Mouse (Mus musculus): ENCODE measurements at regions not wholly inside any gene's neighbourhood (a gene's known extent, or its start where the extent isn't known, plus 50 kb on each side); places are given as distances from the start of the nearest gene placed in this dataset.

GRCm38 (mm10) chr12:33580809-33581208, 151.4 kb downstream of the Twistnb start:
- Histone ChIP-seq H3K4me2 (ENCODE audit: low read depth, low read length, severe bottlenecking) (no peak overlapping the region), H3K9me3 (ENCODE audit: control insufficient read depth, low read length) (no peaks in the 10 kb centered on the region), H3K27ac (ENCODE audit: low read depth, low read length) (no peak overlapping the region), H3K4me3 (ENCODE audit: low read depth, low read length) (no peak overlapping the region), H3K9ac (ENCODE audit: low read length) (no peak overlapping the region), H3K36me3 (ENCODE audit: control insufficient read depth, insufficient read depth, low read length) (no peaks in the 10 kb centered on the region), H3K27me3 (ENCODE audit: control insufficient read depth, insufficient read depth, low read length) (no peaks in the 10 kb centered on the region), H3K4me1 (replicated peaks; ENCODE audit: control insufficient read depth, insufficient read depth, low read length) (no peaks in the 10 kb centered on the region)
- DNase-seq (ENCODE audit: low spot score): no peak
- 75% methylated on average over 2 of the region's 2 CpGs for WGBS
- 0 out of 2 replicates have a peak, but pooled peaks have one; percentile 30 for ATAC-seq (replicated peaks; ENCODE audit: low FRiP score)

- WGBS: 76% methylated on average over 5 of the region's 5 CpGs
- Histone ChIP-seq H3K27ac (ENCODE audit: low read depth, low read length) (no peak overlapping the region), H3K4me3 (ENCODE audit: low read depth, low read length) (no peak overlapping the region), H3K36me3 (ENCODE audit: control insufficient read depth, insufficient read depth, low read length) (no peaks in the 10 kb centered on the region), H3K4me2 (ENCODE audit: low read depth, low read length, severe bottlenecking) (no peak overlapping the region), H3K9ac (ENCODE audit: low read length) (no peak overlapping the region), H3K4me1 (replicated peaks; ENCODE audit: control insufficient read depth, insufficient read depth, low read length) (peaks cover 4% of the 10 kb centered on the region; the same call in 1 of the 2 replicates), H3K27me3 (ENCODE audit: control insufficient read depth, insufficient read depth, low read length) (no peaks in the 10 kb centered on the region), H3K9me3 (ENCODE audit: control insufficient read depth, low read length) (no peaks in the 10 kb centered on the region)
- DNase-seq (ENCODE audit: low spot score) (no peak), ATAC-seq (replicated peaks; ENCODE audit: low FRiP score) (no peak)
These were observed 161.6 kb downstream of the Twistnb start for GRCm38 (mm10) chr12:33591031-33591430.

- Histone ChIP-seq H3K4me3 (ENCODE audit: low read depth, low read length) (no peak overlapping the region), H3K27me3 (ENCODE audit: control insufficient read depth, insufficient read depth, low read length) (no peaks in the 10 kb centered on the region), H3K27ac (ENCODE audit: low read depth, low read length) (no peak overlapping the region), H3K36me3 (ENCODE audit: control insufficient read depth, insufficient read depth, low read length) (no peaks in the 10 kb centered on the region), H3K9ac (ENCODE audit: low read length) (no peak overlapping the region), H3K4me2 (ENCODE audit: low read depth, low read length, severe bottlenecking) (no peak overlapping the region), H3K4me1 (replicated peaks; ENCODE audit: control insufficient read depth, insufficient read depth, low read length) (peaks cover 4% of the 10 kb centered on the region; the same call in 1 of the 2 replicates), H3K9me3 (ENCODE audit: control insufficient read depth, low read length) (no peaks in the 10 kb centered on the region)
- no peak for ATAC-seq (replicated peaks; ENCODE audit: low FRiP score)
- no peak for DNase-seq (ENCODE audit: low spot score)
- WGBS: 53% methylated on average over 6 of the region's 6 CpGs
These were observed 163.0 kb downstream of the Twistnb start for GRCm38 (mm10) chr12:33592431-33592911.

GRCm38 (mm10) chr12:33592938-33593337, 163.5 kb downstream of the Twistnb start:
- Histone ChIP-seq H3K27me3 (ENCODE audit: control insufficient read depth, insufficient read depth, low read length) (no peaks in the 10 kb centered on the region), H3K36me3 (ENCODE audit: control insufficient read depth, insufficient read depth, low read length) (no peaks in the 10 kb centered on the region), H3K9ac (ENCODE audit: low read length) (no peak overlapping the region), H3K9me3 (ENCODE audit: control insufficient read depth, low read length) (no peaks in the 10 kb centered on the region), H3K27ac (ENCODE audit: low read depth, low read length) (no peak overlapping the region), H3K4me2 (ENCODE audit: low read depth, low read length, severe bottlenecking) (no peak overlapping the region), H3K4me3 (ENCODE audit: low read depth, low read length) (no peak overlapping the region), H3K4me1 (replicated peaks; ENCODE audit: control insufficient read depth, insufficient read depth, low read length) (peaks cover 4% of the 10 kb centered on the region; the same call in 1 of the 2 replicates)
- ATAC-seq (replicated peaks; ENCODE audit: low FRiP score) (0 out of 2 replicates have a peak, but pooled peaks have one; percentile 36), DNase-seq (ENCODE audit: low spot score) (peak; percentile 56)
- 63% methylated on average over 17 of the region's 17 CpGs for WGBS

DNA sequence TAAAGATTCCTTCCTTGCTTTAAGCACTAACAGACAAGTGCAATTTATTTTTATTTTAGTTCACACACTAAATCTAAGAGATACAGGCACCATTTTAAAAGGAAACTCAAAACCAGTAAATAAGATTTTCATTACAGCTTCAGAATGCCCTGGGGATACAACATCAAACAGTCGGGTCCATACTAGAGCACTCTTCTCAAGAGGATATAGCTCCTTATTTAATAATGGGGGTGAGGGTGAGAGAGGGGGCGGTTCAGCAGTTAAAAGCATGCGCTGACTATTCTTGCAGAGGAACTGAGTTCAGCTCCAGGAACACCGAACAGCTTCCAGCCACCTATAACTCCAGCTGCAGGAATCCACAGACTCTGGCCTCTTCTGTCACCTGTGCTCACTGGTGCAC, 164.2 kb downstream of the Twistnb start:
- no peak for ATAC-seq (replicated peaks; ENCODE audit: low FRiP score)
- H3K4me1 ChIP-seq (replicated peaks; ENCODE audit: control insufficient read depth, insufficient read depth, low read length): peaks cover 4% of the 10 kb centered on the region; the same call in 1 of the 2 replicates
- H3K9ac ChIP-seq (ENCODE audit: low read length): no peak overlapping the region
- 76% methylated on average over 4 of the region's 4 CpGs for WGBS
- no peak overlapping the region for H3K4me3 ChIP-seq (ENCODE audit: low read depth, low read length)
- H3K27ac ChIP-seq (ENCODE audit: low read depth, low read length): no peak overlapping the region
- no peaks in the 10 kb centered on the region for H3K27me3 ChIP-seq (ENCODE audit: control insufficient read depth, insufficient read depth, low read length)
- H3K36me3 ChIP-seq (ENCODE audit: control insufficient read depth, insufficient read depth, low read length): no peaks in the 10 kb centered on the region
- no peaks in the 10 kb centered on the region for H3K9me3 ChIP-seq (ENCODE audit: control insufficient read depth, low read length)
- DNase-seq (ENCODE audit: low spot score): no peak
- no peak overlapping the region for H3K4me2 ChIP-seq (ENCODE audit: low read depth, low read length, severe bottlenecking)

- no peak for DNase-seq (ENCODE audit: low spot score)
- H3K4me3 ChIP-seq (ENCODE audit: low read depth, low read length): no peak overlapping the region
- no peak for ATAC-seq (replicated peaks; ENCODE audit: low FRiP score)
- no peaks in the 10 kb centered on the region for H3K27me3 ChIP-seq (ENCODE audit: control insufficient read depth, insufficient read depth, low read length)
- no peak overlapping the region for H3K27ac ChIP-seq (ENCODE audit: low read depth, low read length)
- no peak overlapping the region for H3K9ac ChIP-seq (ENCODE audit: low read length)
- H3K4me2 ChIP-seq (ENCODE audit: low read depth, low read length, severe bottlenecking): no peak overlapping the region
- H3K36me3 ChIP-seq (ENCODE audit: control insufficient read depth, insufficient read depth, low read length): no peaks in the 10 kb centered on the region
- H3K4me1 ChIP-seq (replicated peaks; ENCODE audit: control insufficient read depth, insufficient read depth, low read length): no peaks in the 10 kb centered on the region
- 63% methylated on average over 4 of the region's 4 CpGs for WGBS
- no peaks in the 10 kb centered on the region for H3K9me3 ChIP-seq (ENCODE audit: control insufficient read depth, low read length)
These were observed 176.0 kb downstream of the Twistnb start for GRCm38 (mm10) chr12:33605393-33605792.

GRCm38 (mm10) chr12:33607811-33608602, 178.6 kb downstream of the Twistnb start:
- 73% methylated on average over 7 of the region's 7 CpGs for WGBS
- Histone ChIP-seq H3K27ac (ENCODE audit: low read depth, low read length) (no peak overlapping the region), H3K27me3 (ENCODE audit: control insufficient read depth, insufficient read depth, low read length) (no peaks in the 10 kb centered on the region), H3K4me2 (ENCODE audit: low read depth, low read length, severe bottlenecking) (no peak overlapping the region), H3K9ac (ENCODE audit: low read length) (no peak overlapping the region), H3K9me3 (ENCODE audit: control insufficient read depth, low read length) (no peaks in the 10 kb centered on the region), H3K4me3 (ENCODE audit: low read depth, low read length) (no peak overlapping the region), H3K4me1 (replicated peaks; ENCODE audit: control insufficient read depth, insufficient read depth, low read length) (no peaks in the 10 kb centered on the region), H3K36me3 (ENCODE audit: control insufficient read depth, insufficient read depth, low read length) (no peaks in the 10 kb centered on the region)
- DNase-seq (ENCODE audit: low spot score) (no peak), ATAC-seq (replicated peaks; ENCODE audit: low FRiP score) (no peak)

DNA sequence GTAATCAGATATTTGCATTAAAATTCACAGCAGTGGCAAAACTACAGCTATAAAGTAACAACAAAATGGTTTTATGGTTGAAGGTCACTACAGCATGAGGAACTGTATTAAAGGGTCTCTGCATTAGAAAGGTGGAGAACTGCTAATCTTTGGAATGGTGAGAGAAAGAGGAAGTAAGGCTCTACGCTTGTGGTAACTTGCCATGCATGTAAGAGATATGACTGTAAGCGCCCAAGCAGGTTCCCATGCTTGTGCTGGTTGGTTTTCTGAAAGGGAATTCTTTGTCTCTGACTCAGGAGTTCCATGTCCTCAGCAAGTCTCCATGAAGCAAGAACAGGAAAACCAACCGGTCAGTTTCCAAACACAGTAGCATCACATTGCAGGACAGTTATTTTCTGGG, 182.9 kb downstream of the Twistnb start:
- Histone ChIP-seq H3K27me3 (ENCODE audit: control insufficient read depth, insufficient read depth, low read length) (no peaks in the 10 kb centered on the region), H3K27ac (ENCODE audit: low read depth, low read length) (no peak overlapping the region), H3K9me3 (ENCODE audit: control insufficient read depth, low read length) (no peaks in the 10 kb centered on the region), H3K36me3 (ENCODE audit: control insufficient read depth, insufficient read depth, low read length) (no peaks in the 10 kb centered on the region), H3K4me2 (ENCODE audit: low read depth, low read length, severe bottlenecking) (no peak overlapping the region), H3K4me3 (ENCODE audit: low read depth, low read length) (no peak overlapping the region), H3K9ac (ENCODE audit: low read length) (no peak overlapping the region), H3K4me1 (replicated peaks; ENCODE audit: control insufficient read depth, insufficient read depth, low read length) (no peaks in the 10 kb centered on the region)
- DNase-seq (ENCODE audit: low spot score): no peak
- no peak for ATAC-seq (replicated peaks; ENCODE audit: low FRiP score)
- 73% methylated on average over 3 of the region's 3 CpGs for WGBS

DNA sequence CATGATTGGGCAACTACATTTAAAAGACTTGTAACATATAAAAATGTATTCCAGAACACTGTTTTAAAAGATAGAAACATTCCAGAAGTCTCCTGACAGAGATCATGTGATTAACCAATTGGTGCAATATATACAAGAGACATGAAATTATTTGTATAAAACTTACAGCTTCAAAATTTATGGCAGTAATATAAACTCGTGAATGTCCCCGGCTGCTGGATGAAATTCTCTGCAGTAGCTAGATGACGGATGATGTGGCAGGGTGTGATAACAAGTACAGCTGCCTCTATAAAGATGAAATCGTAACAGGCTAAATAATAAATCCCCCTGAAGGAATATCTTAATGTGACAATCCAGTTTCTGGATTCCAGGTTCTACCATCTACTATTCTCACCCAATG, 191.0 kb downstream of the Twistnb start:
- no peak for DNase-seq (ENCODE audit: low spot score)
- Histone ChIP-seq H3K9me3 (ENCODE audit: control insufficient read depth, low read length) (no peaks in the 10 kb centered on the region), H3K9ac (ENCODE audit: low read length) (no peak overlapping the region), H3K27ac (ENCODE audit: low read depth, low read length) (no peak overlapping the region), H3K4me3 (ENCODE audit: low read depth, low read length) (no peak overlapping the region), H3K36me3 (ENCODE audit: control insufficient read depth, insufficient read depth, low read length) (no peaks in the 10 kb centered on the region), H3K4me1 (replicated peaks; ENCODE audit: control insufficient read depth, insufficient read depth, low read length) (no peaks in the 10 kb centered on the region), H3K4me2 (ENCODE audit: low read depth, low read length, severe bottlenecking) (no peak overlapping the region), H3K27me3 (ENCODE audit: control insufficient read depth, insufficient read depth, low read length) (no peaks in the 10 kb centered on the region)
- WGBS: 89% methylated on average over 4 of the region's 4 CpGs
- ATAC-seq (replicated peaks; ENCODE audit: low FRiP score): no peak

Measured in forebrain, embryonic 11.5 days (tissue).